Mouse (Mus musculus) erythroblast, embryonic 14.5 days (primary cell): ENCODE measurements around the gene Snd1.

Experiments
- GATA1 ChIP-seq: IDR thresholded peaks from 2 replicates; pipeline ENCODE4 v1.6.1; 2012; ENCODE audit warnings: low read length, inconsistent platforms, mixed read lengths
- TAL1 ChIP-seq: IDR thresholded peaks from 3 replicates; pipeline ENCODE4 v1.6.1; 2012; ENCODE audit warnings: low read length, inconsistent platforms, mixed read lengths

DNA sequence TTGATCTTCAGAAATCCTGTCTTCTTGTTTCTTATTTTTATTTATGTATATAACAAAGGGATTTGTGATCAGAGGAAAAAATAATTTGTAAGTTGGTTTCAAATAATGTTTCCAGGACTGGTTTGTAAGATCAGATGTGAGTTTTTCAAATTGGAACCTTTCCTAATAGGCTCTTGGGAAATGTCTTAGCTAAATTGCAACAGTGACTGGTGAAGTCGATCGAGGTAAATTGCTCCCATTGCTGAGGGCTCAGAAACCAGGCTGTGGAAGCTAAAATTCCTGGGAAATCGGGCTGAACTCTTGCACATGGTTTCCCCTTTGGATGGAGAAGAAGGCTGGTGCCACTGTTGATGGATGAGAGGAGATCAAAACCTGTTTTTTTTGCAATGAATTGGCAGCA lies 111.9 kb downstream of the Snd1 start:
- no peak for TF ChIP-seq TAL1
- no peak for TF ChIP-seq GATA1
